Mouse (Mus musculus) cerebral cortex, adult 2 months (tissue): Measurements from ENCODE around the gene Tmc5.

Experiments used
- WGBS: fragments of 180-500 bp; shearing (Covaris S2); methylation state at CpG from one replicate; pipeline ENCODE4 v1.1.7; 2018; 5-methylcytosine and 5-hydroxymethylcytosine counted together

Tmc5 gene

GRCm38 (mm10) chr7:118691287-118691686 is 94.2 kb downstream of the Tmc5 start:
- 34% methylated on average over 2 of the region's 2 CpGs for WGBS

GRCm38 (mm10) chr7:118696146-118696545 is 99.0 kb downstream of the Tmc5 start:
- WGBS: 92% methylated on average over 6 of the region's 6 CpGs

GRCm38 (mm10) chr7:118697168-118697567 is 100.1 kb downstream of the Tmc5 start:
- whole genome bisulfite sequencing: 52% methylated on average over 4 of the region's 4 CpGs

- 86% methylated on average over 9 of the region's 9 CpGs for WGBS
Measured at GRCm38 (mm10) chr7:118698882-118699281, 101.8 kb downstream of the Tmc5 start.

GRCm38 (mm10) chr7:118703144-118703561 is 106.1 kb downstream of the Tmc5 start:
- 63% methylated on average over 15 of the region's 15 CpGs for WGBS

GRCm38 (mm10) chr7:118704001-118704850 is 107.1 kb downstream of the Tmc5 start:
- 55% methylated on average over 9 of the region's 9 CpGs for whole genome bisulfite sequencing

- under 1% methylated on average over 66 of the region's 66 CpGs for WGBS
Measured at GRCm38 (mm10) chr7:118705101-118705961, 108.2 kb downstream of the Tmc5 start, which contains the start of gene Gde1. Gde1 (minus strand) TSS chr7:118705778.

- WGBS: 22% methylated on average over 6 of the region's 6 CpGs
Measured at GRCm38 (mm10) chr7:118706051-118706450, 109.0 kb downstream of the Tmc5 start.

GRCm38 (mm10) chr7:118706488-118706887 is 109.4 kb downstream of the Tmc5 start:
- WGBS: 89% methylated on average over 5 of the region's 5 CpGs

- 86% methylated on average over 2 of the region's 2 CpGs for WGBS
Measured at GRCm38 (mm10) chr7:118707216-118707615, 110.1 kb downstream of the Tmc5 start.

GRCm38 (mm10) chr7:118708002-118708401 is 110.9 kb downstream of the Tmc5 start:
- WGBS: 72% methylated on average over 4 of the region's 4 CpGs

- WGBS: 73% methylated on average over 5 of the region's 5 CpGs
Measured at GRCm38 (mm10) chr7:118710776-118711175, 113.7 kb downstream of the Tmc5 start.

GRCm38 (mm10) chr7:118712228-118713173 is 115.4 kb downstream of the Tmc5 start, which contains the start of gene Ccp110:
Ccp110 (plus strand) TSS chr7:118712552.
- WGBS: 1% methylated on average over 48 of the region's 48 CpGs

- 76% methylated on average over 1 of the region's 1 CpGs for WGBS
Measured at GRCm38 (mm10) chr7:118714873-118715272, 117.8 kb downstream of the Tmc5 start.

GRCm38 (mm10) chr7:118718066-118718465 is 121.0 kb downstream of the Tmc5 start:
- WGBS: 88% methylated on average over 4 of the region's 4 CpGs

GRCm38 (mm10) chr7:118723927-118724326 is 126.8 kb downstream of the Tmc5 start:
- WGBS: 92% methylated on average over 9 of the region's 9 CpGs
